Mouse (Mus musculus) layer of hippocampus, adult 9-11 months (tissue): Measurements from ENCODE around the gene Hmox1.

ENCODE experiments used
- DNase-seq: peaks from one replicate; pipeline ENCODE4 v3.0.0; 2022

Gene Hmox1

GRCm38 (mm10) chr8:75093399-75094156 lies at the start of gene Hmox1:
TSS of gene Hmox1 (plus strand) at chr8:75093621.
- DNase-seq: peak; percentile 95

DNA sequence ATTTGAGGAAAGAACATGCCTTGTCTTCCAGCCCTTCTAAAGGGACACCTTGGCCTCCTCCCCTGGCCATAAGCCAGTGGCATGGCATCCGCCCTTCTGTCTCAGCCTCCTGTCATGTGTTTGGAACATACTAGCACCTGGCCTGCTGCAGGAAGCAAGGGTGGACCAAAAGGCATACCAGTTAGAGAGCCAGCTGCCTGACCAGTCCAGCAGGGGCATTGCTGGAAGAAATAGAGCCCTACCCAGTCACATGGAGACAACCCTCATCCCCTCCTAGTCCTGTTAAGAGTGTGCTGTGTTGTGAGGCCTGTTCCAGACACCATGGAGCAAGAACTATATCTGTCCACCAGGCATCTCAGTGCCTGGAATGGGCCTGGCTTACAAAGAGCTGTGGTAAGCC lies 47.1 kb upstream of the Hmox1 start:
- DNase-seq: no peak

DNA sequence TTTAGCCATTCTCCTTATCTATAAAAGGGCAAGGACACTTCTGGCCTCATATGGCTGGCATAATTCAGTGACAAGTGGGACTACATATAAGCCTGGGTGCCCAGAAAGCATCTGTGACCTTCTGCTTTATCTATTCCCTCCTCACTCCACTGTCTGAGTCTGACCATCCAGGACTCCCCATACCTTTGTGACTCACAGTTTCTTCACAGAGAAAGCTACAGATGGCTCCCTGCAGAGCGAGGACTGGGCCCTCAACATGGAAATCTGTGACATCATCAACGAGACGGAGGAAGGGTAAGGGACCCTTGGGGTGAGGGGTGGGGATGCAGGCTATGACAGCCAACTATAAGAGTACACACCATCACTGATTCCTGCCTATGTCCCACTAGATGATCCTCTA lies 45.6 kb upstream of the Hmox1 start:
- no peak for DNase-seq

DNA sequence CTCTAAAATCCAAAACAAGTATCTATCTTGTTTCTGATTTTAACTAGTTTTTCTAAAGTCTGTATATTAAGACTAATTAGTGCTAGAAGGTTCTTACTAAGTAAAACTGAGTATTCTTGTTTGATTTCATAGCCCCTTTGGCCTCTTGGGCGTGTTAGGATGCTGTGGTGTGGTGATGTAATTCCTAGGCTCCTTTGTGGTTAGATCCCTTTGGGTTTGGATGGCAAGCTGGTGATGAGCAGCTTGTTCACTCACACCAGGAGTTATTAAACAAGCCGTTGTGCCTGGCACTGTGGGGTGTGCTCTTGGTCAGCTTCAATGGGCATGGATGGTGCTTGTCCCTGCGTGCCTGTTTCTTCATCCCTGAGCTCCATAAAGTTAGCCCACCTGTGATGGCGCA lies 40.1 kb upstream of the Hmox1 start:
- DNase-seq: no peak

- DNase-seq: no peak
These were observed 37.7 kb upstream of the Hmox1 start for GRCm38 (mm10) chr8:75055673-75056072.

- no peak for DNase-seq
These were observed 33.4 kb upstream of the Hmox1 start for GRCm38 (mm10) chr8:75060022-75060421.

GRCm38 (mm10) chr8:75060815-75061214 lies 32.6 kb upstream of the Hmox1 start:
- no peak for DNase-seq

DNA sequence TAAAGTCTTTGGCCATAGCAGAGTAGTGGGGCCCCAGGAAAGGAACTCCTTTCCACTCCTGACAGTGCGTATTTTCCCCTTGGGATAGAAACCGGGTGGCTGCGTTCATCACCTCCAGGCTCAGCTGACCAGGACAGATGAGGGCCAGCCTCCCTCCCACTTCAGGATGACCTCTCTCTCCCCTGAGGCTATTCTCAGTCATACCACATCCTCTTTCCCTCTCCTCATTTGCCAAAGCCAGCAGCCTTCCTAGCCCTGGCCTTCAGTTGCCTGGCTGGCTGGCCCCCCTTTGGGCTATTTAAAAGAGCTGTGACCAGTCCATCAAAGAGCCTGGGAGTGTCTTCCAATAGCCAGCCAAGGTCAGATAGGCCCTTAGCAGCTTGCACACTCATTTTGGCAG lies 30.1 kb upstream of the Hmox1 start:
- peak; percentile 72 for DNase-seq

DNA sequence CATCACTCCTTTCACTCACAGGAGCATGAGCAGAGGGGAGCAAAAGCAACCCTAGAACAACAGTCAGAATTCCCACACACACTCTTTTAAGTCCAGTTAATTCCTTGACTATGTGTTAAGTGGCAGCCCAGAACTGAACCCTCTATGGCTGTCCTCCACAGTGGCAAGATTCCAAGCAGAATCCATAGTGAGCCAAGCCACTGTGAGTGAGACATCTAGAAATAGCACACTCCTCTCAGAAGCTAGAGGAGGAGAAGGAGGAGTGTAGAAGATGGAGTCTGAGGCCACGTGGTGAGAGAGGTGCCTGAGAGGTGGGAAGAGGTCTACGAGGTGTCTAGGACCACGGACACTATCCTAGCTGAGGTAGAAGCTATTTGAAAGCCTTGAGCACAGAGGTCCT lies 28.6 kb upstream of the Hmox1 start:
- no peak for DNase-seq

GRCm38 (mm10) chr8:75067287-75067686 lies 26.1 kb upstream of the Hmox1 start:
- DNase-seq: no peak

DNA sequence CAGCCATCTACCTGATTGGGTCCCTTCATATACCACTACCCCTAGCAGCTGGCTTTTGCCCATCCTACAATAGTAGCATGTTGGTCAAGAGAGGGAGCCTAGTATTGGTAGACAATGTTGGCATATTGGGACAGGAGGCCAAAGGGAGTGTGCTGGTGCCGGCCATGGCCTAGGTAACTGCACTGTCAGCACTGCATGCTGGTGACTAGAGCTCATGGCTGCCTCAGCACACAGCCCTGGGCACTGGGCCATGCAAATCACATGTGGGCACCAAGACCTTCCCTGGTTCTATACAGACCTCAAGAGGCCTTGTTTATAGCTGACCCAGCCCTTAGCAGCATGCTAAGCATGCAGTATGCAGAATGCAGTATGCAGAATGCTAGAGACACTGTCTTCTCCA lies 23.1 kb upstream of the Hmox1 start:
- DNase-seq: no peak

GRCm38 (mm10) chr8:75071627-75072346 lies 21.6 kb upstream of the Hmox1 start:
- peak; percentile 67 for DNase-seq

- DNase-seq: no peak
These were observed 18.5 kb upstream of the Hmox1 start for GRCm38 (mm10) chr8:75074876-75075275.

DNA sequence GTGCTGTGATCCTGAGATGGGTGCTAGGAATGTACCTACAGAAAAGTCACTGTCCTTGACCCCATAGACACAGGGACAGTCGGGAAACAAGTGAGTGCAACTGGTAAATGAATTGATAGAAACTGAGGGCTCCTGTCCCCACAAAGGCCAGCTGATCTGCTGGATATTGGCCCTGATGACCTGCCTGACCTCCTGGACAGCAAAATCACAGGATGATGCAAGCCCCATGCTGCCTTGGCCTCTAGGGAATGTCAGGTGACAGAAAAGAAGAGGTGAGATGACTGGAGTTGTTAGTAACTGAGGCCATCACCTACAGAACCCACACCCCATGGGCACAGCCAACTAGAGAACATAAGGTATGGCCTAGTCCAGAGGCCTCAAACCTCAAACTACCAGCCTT lies 15.2 kb upstream of the Hmox1 start:
- DNase-seq: no peak

- DNase-seq: no peak
These were observed 14.6 kb upstream of the Hmox1 start for GRCm38 (mm10) chr8:75078851-75079250.

- DNase-seq: no peak
These were observed 11.9 kb upstream of the Hmox1 start for GRCm38 (mm10) chr8:75081364-75082040.

- no peak for DNase-seq
These were observed 11.1 kb upstream of the Hmox1 start for GRCm38 (mm10) chr8:75082181-75082805.

- DNase-seq: peak; percentile 89
These were observed 9.6 kb upstream of the Hmox1 start for GRCm38 (mm10) chr8:75083846-75084245.

- DNase-seq: no peak
These were observed 8.9 kb upstream of the Hmox1 start for GRCm38 (mm10) chr8:75084382-75085064.

- no peak for DNase-seq
These were observed 7.4 kb upstream of the Hmox1 start for GRCm38 (mm10) chr8:75086002-75086401.

- no peak for DNase-seq
These were observed 6.3 kb upstream of the Hmox1 start for GRCm38 (mm10) chr8:75087127-75087526.

- peak; percentile 90 for DNase-seq
These were observed 4.2 kb upstream of the Hmox1 start for GRCm38 (mm10) chr8:75088989-75089881.
